Mouse (Mus musculus) neural tube, embryonic 15.5 days (tissue): ENCODE data around the gene Ccdc115. TPM values are rescaled to one million over a fixed set of nuclear protein-coding genes. Genes with fewer than 3 reads are reported as not detected.

Experiments used
- ATAC-seq: fragments of 200-750 bp; cut with Nextera tagmentation; 2 replicates; pipeline ENCODE4 v1.8.0; 2017; ENCODE audit warnings: mild to moderate bottlenecking, moderate TSS enrichment, moderate library complexity; ENCODE audit not compliant: low FRiP score
- H3K27ac ChIP-seq: fragments of 300-500 bp; sonication (generic); replicated peaks from 2 replicates; pipeline ENCODE4 v1.5.1; 2015; ENCODE audit warnings: mild to moderate bottlenecking, inconsistent platforms
- H3K27me3 ChIP-seq: fragments of 300-500 bp; sonication (generic); replicated peaks from 2 replicates; pipeline ENCODE4 v1.6.1; 2015; ENCODE audit warnings: inconsistent platforms
- H3K36me3 ChIP-seq: fragments of 300-500 bp; sonication (generic); 2 replicates; pipeline ENCODE4 v1.6.1; 2015; ENCODE audit warnings: inconsistent platforms
- H3K4me1 ChIP-seq: fragments of 300-500 bp; sonication (generic); 2 replicates; pipeline ENCODE4 v1.6.1; 2015; ENCODE audit warnings: inconsistent platforms
- H3K4me2 ChIP-seq: fragments of 300-500 bp; sonication (generic); 2 replicates; pipeline ENCODE4 v1.6.1; 2015; ENCODE audit warnings: inconsistent platforms, mild to moderate bottlenecking, moderate library complexity
- H3K4me3 ChIP-seq: fragments of 300-500 bp; sonication (generic); replicated peaks from 2 replicates; pipeline ENCODE4 v1.5.1; 2015; ENCODE audit warnings: mild to moderate bottlenecking, inconsistent platforms
- H3K9ac ChIP-seq: fragments of 300-500 bp; sonication (generic); replicated peaks from 2 replicates; pipeline ENCODE4 v1.6.1; 2015; ENCODE audit warnings: mild to moderate bottlenecking, inconsistent platforms
- H3K9me3 ChIP-seq: fragments of 300-500 bp; sonication (generic); replicated peaks from 2 replicates; pipeline ENCODE4 v1.6.1; 2016; ENCODE audit warnings: inconsistent platforms
- WGBS: fragments of 180-500 bp; shearing (Covaris S2); methylation state at CpG from one replicate; pipeline ENCODE4 v1.1.7; 2015; ENCODE audit warnings: mixed read lengths; 5-methylcytosine and 5-hydroxymethylcytosine counted together
- polyA plus RNA-seq: library from polyadenylated mRNA; unstranded; fragments of >200 nt; fragmentation: Nextera tagmentation; extraction: Ambion mirVana; gene quantifications from 2 replicates; pipeline ENCODE4 v1.2.1, GENCODE M21; 2015

Gene Ccdc115
- polyA plus RNA-seq, result 63.9 and 65.2 TPM in 2 replicates

DNA sequence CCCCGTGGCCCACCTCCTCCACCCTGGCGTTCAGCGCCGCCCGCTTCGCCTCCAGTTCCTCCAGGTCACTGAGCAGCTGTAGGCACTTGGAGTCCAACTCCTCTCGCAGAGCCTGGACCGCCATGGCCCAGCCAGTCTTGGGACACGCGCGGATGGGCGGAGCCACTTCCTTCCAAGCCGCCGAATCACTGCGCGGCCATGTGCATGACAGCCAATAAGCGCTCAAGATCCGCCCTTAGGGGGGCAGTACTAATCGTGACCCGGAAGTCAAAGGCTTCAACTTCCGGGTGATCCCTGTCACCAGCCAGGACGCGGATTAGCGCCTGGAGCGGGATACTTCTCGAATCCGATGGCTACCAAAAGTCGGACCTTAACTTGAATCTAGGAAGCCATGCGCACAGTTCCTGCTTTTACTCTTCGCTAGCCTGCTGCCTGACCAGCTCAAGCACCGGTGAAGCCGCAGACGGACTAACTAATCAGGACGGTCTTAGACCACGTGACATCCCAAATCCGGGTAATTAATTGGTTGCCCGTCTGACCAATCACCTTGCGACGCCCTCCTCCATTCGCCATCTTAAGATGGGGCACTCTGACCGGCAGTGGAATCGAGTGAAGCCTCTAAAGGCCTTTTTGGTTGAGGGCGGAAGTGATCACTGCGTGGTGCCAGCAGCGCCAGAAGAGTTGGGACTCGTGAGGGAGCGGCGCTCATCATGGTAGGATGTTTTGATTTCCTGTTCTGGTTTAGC, at the start of gene Ccdc115, which contains the start of gene Imp4:
Ccdc115 (minus strand) TSS at position 458 of the 746 bp plus-strand sequence.
Imp4 (plus strand) TSS at position 637 of the 746 bp plus-strand sequence.
- Histone ChIP-seq H3K36me3 (peaks cover 22% of the 10 kb centered on the region), H3K4me2 (peak within 1 kb of the TSS; percentile 71), H3K27ac (peak within 1 kb of the TSS; percentile 88), H3K9ac (peak within 1 kb of the TSS; percentile 67), H3K4me1 (peaks cover 26% of the 10 kb centered on the region), H3K9me3 (no peaks in the 10 kb centered on the region), H3K4me3 (peak within 1 kb of the TSS; percentile 83), H3K27me3 (no peaks in the 10 kb centered on the region)
- ATAC-seq, result peak; percentile 94
- WGBS, result under 1% methylated on average over 48 of the region's 48 CpGs

DNA sequence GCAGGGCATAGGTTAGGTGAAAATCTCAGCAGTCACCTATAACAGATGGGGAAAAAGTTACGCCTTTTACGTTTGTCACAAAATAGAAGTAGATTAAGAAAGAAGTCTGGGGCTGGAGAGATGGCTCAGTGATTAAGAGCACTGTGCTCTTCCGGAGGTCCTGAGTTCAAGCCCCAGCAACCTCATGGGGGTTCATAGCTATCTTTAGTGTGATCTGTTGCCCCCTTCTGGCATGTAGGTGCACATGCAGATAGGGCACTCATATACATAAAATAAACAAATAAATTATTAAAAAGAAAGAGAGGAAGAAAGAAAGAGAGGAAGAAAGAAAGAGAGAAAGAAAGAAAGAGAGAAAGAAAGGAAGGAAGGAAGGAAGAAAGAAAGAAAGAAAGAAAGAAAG, 47.9 kb upstream of the Ccdc115 start:
- Histone ChIP-seq H3K27ac (no peak overlapping the region), H3K36me3 (no peaks in the 10 kb centered on the region), H3K4me1 (peaks cover 8% of the 10 kb centered on the region), H3K27me3 (no peaks in the 10 kb centered on the region), H3K4me2 (no peak overlapping the region), H3K9me3 (0 out of 2 replicates have a peak, but pooled peaks cover 4% of the 10 kb centered on the region), H3K9ac (no peak overlapping the region), H3K4me3 (no peak overlapping the region)
- ATAC-seq, result no peak
- 93% methylated on average over 3 of the region's 3 CpGs for WGBS

DNA sequence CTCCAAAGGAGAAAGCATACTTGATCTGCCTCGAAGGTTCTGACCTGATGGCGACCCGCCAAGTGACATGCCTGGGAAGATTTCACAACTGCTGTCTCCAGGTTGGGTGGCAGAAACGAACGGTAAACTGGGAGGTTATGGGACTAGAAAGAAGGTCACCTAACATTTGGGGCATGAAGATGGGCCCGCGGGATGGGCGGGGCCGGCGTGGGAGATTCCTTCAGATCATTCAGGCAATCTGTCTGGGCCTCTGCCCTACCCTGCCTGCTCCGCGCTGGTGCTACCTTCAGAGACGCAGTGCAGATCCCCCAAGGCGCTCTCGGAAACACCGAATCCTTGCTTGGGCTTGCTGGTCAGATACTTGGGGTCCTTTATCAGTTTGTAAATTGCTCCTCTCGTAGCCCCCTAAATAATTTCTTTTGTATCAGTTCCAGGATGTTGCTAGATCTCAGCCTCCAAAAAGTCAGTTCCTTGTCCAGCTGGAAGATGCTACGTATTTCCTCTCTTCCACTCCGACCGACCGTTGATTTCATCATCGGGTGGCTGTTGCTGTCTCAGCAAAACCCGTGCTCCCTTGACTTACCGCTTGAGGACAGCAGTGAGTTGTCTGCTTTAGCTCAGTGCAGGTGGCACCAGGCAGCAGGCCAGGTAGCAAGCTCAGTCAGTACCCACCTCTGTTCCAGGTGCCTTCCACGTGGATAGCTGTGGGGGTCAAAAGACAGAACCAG, 46.2 kb upstream of the Ccdc115 start:
- H3K27me3 ChIP-seq, result no peaks in the 10 kb centered on the region
- peak; percentile 88 for ATAC-seq
- H3K4me3 ChIP-seq, result peak overlapping the region; percentile 34
- no peaks in the 10 kb centered on the region for H3K36me3 ChIP-seq
- H3K9ac ChIP-seq, result peak overlapping the region; percentile 40; the same call in 1 of the 2 replicates
- peaks cover 8% of the 10 kb centered on the region for H3K4me1 ChIP-seq
- no peak overlapping the region for H3K27ac ChIP-seq
- peak overlapping the region; percentile 67 for H3K4me2 ChIP-seq
- H3K9me3 ChIP-seq, result no peaks in the 10 kb centered on the region
- 10% methylated on average over 25 of the region's 25 CpGs for WGBS

DNA sequence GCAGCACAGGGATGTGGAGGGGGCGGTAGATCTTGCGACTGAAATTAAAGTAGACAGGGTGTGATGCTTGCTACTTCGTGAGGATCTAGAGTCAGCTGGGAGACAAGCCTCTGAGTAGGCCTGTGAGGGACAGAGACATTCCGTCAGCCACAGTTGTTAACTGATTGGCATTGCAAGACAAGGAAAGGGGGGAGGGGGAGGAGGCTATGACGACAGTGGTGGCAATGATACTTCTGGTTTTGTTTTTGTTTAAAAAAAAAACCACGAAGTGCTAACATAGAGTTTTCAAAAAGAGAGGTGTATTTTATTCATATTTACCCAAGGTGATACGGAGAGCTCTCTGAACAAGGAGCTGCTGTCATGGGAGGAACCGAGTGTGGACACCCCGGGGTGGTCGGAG, 45.0 kb upstream of the Ccdc115 start:
- H3K4me2 ChIP-seq, result no peak overlapping the region
- H3K4me3 ChIP-seq, result no peak overlapping the region
- no peak overlapping the region for H3K9ac ChIP-seq
- no peaks in the 10 kb centered on the region for H3K9me3 ChIP-seq
- ATAC-seq, result no peak
- H3K27me3 ChIP-seq, result no peaks in the 10 kb centered on the region
- WGBS, result 79% methylated on average over 10 of the region's 10 CpGs
- H3K4me1 ChIP-seq, result peaks cover 8% of the 10 kb centered on the region
- H3K27ac ChIP-seq, result no peak overlapping the region
- no peaks in the 10 kb centered on the region for H3K36me3 ChIP-seq

DNA sequence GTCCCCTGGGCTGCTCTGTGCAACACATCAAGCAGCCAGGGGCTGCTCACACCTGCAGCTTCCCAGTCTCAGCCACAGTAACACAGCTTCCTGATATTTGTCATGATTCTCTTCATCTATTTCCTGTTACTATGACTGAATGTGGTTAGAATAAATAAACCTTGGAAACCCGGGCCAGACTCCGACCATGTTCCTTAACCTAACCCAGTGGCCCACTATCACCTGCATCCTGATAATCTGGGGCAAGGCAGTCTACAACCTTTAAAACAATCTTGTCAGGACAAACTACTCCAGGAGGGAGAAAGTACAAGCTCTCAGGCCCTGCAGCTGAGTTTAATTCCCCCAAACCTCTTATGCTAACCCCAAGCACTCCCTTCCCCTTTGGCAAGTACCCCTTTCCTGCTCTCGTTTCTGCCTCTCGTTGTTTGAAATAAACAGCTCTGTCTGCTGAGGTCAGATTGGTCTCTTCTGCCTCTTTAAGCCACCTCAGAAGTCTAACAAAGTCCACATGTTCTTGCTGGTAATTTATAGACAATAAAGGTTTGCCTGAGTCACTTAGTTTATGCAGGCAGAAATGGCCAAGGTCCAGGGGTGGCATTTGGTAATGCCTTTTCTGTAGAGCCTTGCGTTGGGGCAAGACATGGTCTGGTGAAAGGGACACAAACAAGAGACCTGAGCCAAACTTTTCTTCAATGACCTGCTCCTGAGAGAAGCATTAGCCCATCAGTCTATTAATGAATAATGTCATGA, 42.6 kb upstream of the Ccdc115 start:
- no peak overlapping the region for H3K9ac ChIP-seq
- no peak for ATAC-seq
- H3K27ac ChIP-seq, result no peak overlapping the region
- WGBS, result 81% methylated on average over 5 of the region's 5 CpGs
- no peaks in the 10 kb centered on the region for H3K9me3 ChIP-seq
- no peaks in the 10 kb centered on the region for H3K36me3 ChIP-seq
- H3K27me3 ChIP-seq, result no peaks in the 10 kb centered on the region
- no peak overlapping the region for H3K4me3 ChIP-seq
- H3K4me2 ChIP-seq, result no peak overlapping the region
- H3K4me1 ChIP-seq, result peaks cover 8% of the 10 kb centered on the region

DNA sequence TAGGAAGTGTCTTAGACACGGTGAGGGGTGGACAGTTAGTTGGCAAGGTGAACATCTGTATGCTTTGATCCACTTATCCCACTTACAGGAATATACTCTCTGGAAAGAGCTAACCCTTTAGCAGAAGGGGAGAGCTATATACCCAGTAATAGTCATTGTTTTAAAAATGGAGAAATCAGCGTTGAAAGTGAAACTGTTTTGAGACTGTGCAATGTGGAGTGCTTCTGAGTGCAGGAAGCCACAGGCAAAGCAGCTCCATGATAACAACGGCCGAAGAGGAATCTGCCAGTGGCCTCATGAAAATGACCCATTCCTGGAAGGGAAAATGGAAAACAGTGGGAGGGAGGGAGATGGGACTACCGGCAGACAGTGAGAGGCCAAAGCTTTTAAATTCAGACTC, 41.3 kb upstream of the Ccdc115 start:
- WGBS, result 79% methylated on average over 5 of the region's 5 CpGs
- H3K27me3 ChIP-seq, result no peaks in the 10 kb centered on the region
- ATAC-seq, result no peak

DNA sequence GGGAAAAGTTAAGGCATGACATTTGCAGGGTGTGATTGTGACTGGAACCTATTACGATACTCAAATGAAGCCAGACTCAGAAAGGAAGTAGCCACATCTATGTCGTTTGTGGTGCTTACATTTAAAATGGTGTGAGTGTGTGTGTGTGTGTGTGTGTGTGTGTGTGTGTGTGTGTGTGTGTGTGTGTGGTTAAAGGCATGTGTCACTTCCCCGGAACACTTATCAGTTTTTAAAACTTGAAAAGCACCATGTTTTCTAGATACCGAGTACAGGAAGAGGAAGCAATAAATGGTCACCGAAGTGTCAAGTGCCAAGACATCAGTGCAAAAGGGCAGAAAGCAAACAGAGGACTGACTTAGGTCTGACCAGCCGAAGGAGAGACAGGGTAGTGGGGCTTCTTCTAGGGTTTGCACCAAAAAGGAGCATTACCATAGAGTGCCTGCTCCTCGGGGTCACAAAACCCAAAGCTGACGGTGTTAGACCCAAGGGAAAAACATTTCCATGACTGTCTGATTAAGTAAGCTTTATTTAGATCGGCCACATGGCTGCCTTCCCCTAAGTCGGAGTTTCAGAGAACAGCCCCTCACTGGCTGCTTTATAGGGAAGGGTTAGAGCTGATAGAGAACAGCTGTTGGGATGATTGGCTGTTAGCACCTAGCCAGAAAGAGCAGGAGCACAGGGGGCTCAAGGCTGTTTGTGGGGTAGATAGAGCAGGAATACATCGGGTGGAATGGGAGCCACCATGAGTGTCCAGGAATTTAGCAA, 39.6 kb upstream of the Ccdc115 start:
- no peak overlapping the region for H3K27ac ChIP-seq
- H3K9ac ChIP-seq, result no peak overlapping the region
- no peak overlapping the region for H3K4me2 ChIP-seq
- H3K4me3 ChIP-seq, result no peak overlapping the region
- H3K4me1 ChIP-seq, result no peaks in the 10 kb centered on the region
- H3K9me3 ChIP-seq, result no peaks in the 10 kb centered on the region
- no peak for ATAC-seq
- 68% methylated on average over 11 of the region's 11 CpGs for WGBS
- no peaks in the 10 kb centered on the region for H3K36me3 ChIP-seq
- no peaks in the 10 kb centered on the region for H3K27me3 ChIP-seq

More for the DNA sequence above, 41.3 kb upstream of the Ccdc115 start:
- Histone ChIP-seq H3K36me3 (no peaks in the 10 kb centered on the region), H3K4me3 (no peak overlapping the region), H3K9ac (no peak overlapping the region), H3K4me1 (peaks cover 5% of the 10 kb centered on the region), H3K27ac (no peak overlapping the region), H3K9me3 (no peaks in the 10 kb centered on the region), H3K4me2 (no peak overlapping the region)

DNA sequence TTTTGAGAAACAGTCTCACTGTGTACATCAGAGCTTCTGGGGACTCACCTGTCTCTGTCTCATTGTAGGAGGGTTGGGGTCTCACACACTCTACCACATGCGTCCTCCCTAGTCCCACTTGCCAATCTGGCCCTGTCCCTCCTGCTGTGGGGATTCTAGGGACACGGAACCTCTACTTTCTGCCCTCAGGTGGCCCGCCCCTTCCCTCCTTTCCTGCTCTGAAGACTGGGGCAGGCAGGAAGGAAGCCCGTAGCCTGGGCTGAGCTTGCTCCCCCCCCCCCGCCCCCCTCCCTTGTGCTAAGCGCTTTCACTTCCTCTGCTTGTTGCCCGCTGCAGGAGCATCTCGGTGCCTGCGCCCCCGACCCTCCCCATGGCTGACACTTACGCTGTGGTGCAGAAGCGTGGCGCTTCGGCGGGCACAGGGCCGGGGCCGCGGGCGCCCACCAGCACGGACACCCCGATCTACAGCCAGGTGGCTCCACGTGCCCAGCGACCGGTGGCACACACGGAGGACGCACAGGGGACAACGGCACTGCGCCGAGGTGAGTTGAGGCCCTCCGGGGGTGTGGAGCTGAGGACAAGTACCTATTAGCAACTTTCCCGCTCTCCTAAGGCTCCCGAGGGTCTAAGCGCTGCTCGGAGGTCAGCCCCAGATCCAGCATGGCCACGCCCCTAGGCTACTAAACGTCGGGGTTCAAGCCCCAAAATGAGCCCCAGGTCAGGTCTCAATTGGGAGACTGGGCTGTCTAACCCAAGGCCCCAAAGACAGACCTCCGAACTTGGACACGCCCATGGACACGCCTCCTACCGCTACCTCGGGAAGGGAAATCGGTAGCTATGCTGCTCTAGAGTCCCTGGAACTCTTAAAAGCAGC, 33.2 kb upstream of the Ccdc115 start:
- no peaks in the 10 kb centered on the region for H3K36me3 ChIP-seq
- peak; percentile 55 for ATAC-seq
- H3K4me3 ChIP-seq, result peak overlapping the region; percentile 49
- H3K9ac ChIP-seq, result peak overlapping the region; percentile 44
- peaks cover 11% of the 10 kb centered on the region for H3K4me1 ChIP-seq
- H3K4me2 ChIP-seq, result peak overlapping the region; percentile 98
- under 1% methylated on average over 37 of the region's 43 CpGs for WGBS
- H3K27me3 ChIP-seq, result peaks cover 24% of the 10 kb centered on the region
- no peak overlapping the region for H3K27ac ChIP-seq
- H3K9me3 ChIP-seq, result no peaks in the 10 kb centered on the region

DNA sequence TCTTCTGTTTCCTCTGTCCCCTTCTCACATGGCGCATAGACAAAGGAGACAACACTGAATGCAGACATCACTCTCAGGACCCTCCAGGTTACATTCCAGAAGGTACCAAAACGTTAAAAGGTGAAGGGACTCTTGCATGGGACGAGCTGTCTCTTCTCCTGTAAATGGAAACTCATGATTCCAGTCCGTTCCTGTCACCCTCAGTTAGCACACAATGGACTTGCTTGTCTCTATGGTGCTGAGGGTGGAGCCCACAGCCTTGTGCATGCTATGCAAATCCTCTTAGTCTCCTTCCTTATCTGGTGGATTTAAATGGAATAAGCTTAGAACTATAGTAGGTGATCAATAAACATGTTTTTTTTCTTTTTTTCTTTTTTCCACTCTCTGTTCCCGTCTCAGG, 30.3 kb upstream of the Ccdc115 start:
- Histone ChIP-seq H3K9ac (no peak overlapping the region), H3K36me3 (no peaks in the 10 kb centered on the region), H3K4me2 (no peak overlapping the region), H3K4me1 (peaks cover 11% of the 10 kb centered on the region), H3K9me3 (no peaks in the 10 kb centered on the region), H3K27ac (no peak overlapping the region), H3K4me3 (no peak overlapping the region), H3K27me3 (peaks cover 24% of the 10 kb centered on the region)
- 72% methylated on average over 5 of the region's 5 CpGs for WGBS
- ATAC-seq, result no peak

DNA sequence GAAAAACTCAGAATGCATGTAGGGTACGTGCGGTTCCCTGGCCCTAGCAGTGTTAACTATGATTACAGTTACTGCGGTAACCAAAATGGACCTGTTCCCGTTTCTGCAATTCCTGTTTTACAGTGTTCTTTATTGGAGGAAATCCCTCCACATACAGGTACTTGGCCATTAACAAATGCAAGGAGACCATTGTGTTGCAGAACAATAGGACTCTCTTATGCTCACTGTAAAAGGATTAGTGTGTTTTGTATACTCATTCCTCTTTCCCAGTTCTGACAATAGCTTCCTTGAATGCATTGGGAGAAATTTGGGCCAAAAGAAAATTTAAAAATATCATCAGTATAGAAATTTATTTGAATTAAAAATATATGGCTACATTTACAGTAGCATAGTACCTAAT, 29.0 kb upstream of the Ccdc115 start:
- Histone ChIP-seq H3K9me3 (no peaks in the 10 kb centered on the region), H3K4me3 (no peak overlapping the region), H3K36me3 (no peaks in the 10 kb centered on the region), H3K4me1 (peaks cover 11% of the 10 kb centered on the region), H3K4me2 (no peak overlapping the region), H3K27me3 (peaks cover 19% of the 10 kb centered on the region), H3K27ac (no peak overlapping the region), H3K9ac (no peak overlapping the region)
- 76% methylated on average over 4 of the region's 4 CpGs for WGBS
- ATAC-seq, result no peak
